Mouse (Mus musculus): ENCODE measurements at regions not wholly inside any gene's neighbourhood (a gene's known extent, or its start where the extent isn't known, plus 50 kb on each side); places are given as distances from the start of the nearest gene placed in this dataset.

DNA sequence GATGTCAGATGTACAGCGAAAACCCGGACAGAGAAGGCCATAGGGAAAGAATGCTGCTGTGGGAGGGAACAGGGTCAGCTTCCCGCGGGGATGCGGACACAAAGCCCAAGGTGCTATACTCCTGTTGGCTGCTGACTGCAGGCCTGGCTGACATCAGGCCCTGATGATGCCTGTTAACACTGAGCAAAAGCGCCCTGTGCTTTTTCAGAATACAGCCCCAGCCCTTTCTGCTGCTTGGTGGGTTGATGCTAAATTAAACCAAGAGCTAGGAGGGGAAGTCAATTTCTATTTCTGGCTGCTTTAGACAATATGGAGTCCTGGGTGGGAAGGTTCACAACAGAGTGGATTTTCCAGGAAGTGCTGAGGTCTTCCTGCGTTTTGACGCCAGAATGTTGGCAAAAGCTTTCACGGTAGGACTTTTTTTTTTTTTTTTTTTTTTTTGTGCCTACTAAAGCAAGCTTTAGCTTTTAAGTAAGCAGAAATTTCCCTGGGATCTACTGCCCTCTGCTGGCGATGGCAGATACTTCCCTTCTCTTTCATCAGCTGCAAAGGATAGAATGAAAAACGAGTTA is 302.2 kb upstream of the Arglu1 start:
- peak; percentile 43 for TF ChIP-seq RAD21 (IDR thresholded peaks at IDR 0.05; ENCODE audit: low read depth, low read length)
- TF ChIP-seq CTCF (conservative IDR thresholded peaks at IDR 0.05 in 1 of 2, IDR thresholded peaks at IDR 0.05 in 1 of 2; ENCODE audit: low read depth in 2 of 2, low read length in 2 of 2) = peak in 1 of 2 experiments; percentile 38; a peak in 2 of 4 replicates
- no peak for TF ChIP-seq POLR2A (IDR thresholded peaks at IDR 0.05; ENCODE audit: low read depth, low read length)

All from CH12.LX (cell line).